Mouse (Mus musculus) spleen, adult 2 months (tissue): ENCODE measurements around the gene Ooep.
"Not testable (repeated sequence)": the region's sequence is repeated elsewhere in the genome, so short reads cannot be mapped to it uniquely, and the experiment has no call there.

Source experiments
- CTCF ChIP-seq: fragments of 200-500 bp; IDR thresholded peaks from 2 replicates; pipeline ENCODE4 v1.5.1; 2011; ENCODE audit warnings: mild to moderate bottlenecking, inconsistent platforms; ENCODE audit not compliant: insufficient read depth, insufficient read length, insufficient replicate concordance; ENCODE audit errors: extremely low read depth
- POLR2A ChIP-seq: fragments of 200-500 bp; IDR thresholded peaks from 2 replicates; pipeline ENCODE4 v1.6.1; 2011; ENCODE audit warnings: low read depth, low read length, inconsistent platforms

GRCm38 (mm10) chr9:78348206-78349004 lies 30.1 kb downstream of the Ooep start:
- not testable (repeated sequence) for TF ChIP-seq POLR2A, CTCF
